Mouse (Mus musculus) forebrain, embryonic 16.5 days (tissue): Measurements from ENCODE around the gene Mogat1. TPM values are rescaled to one million over a fixed set of nuclear protein-coding genes. Genes with fewer than 3 reads are reported as not detected.
"Not testable (repeated sequence)": the region's sequence is repeated elsewhere in the genome, so short reads cannot be mapped to it uniquely, and the experiment has no call there.

Source experiments
- ATAC-seq: fragments of 200-750 bp; cut with Nextera tagmentation; 2 replicates; pipeline ENCODE4 v1.8.0; 2017; ENCODE audit warnings: mild to moderate bottlenecking, moderate library complexity
- H3K27ac ChIP-seq: fragments of 300-500 bp; sonication (generic); 2 replicates; pipeline ENCODE4 v1.5.1; 2014; ENCODE audit warnings: low read length, control low read depth
- H3K27me3 ChIP-seq: fragments of 300-500 bp; sonication (generic); replicated peaks from 2 replicates; pipeline ENCODE4 v1.6.1; 2014; ENCODE audit warnings: low read length; ENCODE audit not compliant: control insufficient read depth, insufficient read depth
- H3K36me3 ChIP-seq: fragments of 300-500 bp; sonication (generic); 2 replicates; pipeline ENCODE4 v1.6.1; 2014; ENCODE audit not compliant: control insufficient read depth, insufficient read depth
- H3K4me1 ChIP-seq: fragments of 300-500 bp; sonication (generic); replicated peaks from 2 replicates; pipeline ENCODE4 v1.6.1; 2014; ENCODE audit warnings: low read length; ENCODE audit not compliant: control insufficient read depth, insufficient read depth
- H3K4me2 ChIP-seq: fragments of 300-500 bp; sonication (generic); 2 replicates; pipeline ENCODE4 v1.6.1; 2014; ENCODE audit warnings: mild to moderate bottlenecking, low read length, control low read depth
- H3K4me3 ChIP-seq: fragments of 300-500 bp; sonication (generic); replicated peaks from 2 replicates; pipeline ENCODE4 v1.5.1; 2014; ENCODE audit warnings: mild to moderate bottlenecking, low read length, control low read depth
- H3K9ac ChIP-seq: fragments of 300-500 bp; sonication (generic); replicated peaks from 2 replicates; pipeline ENCODE4 v1.6.1; 2014; ENCODE audit warnings: low read depth, low read length, control low read depth
- H3K9me3 ChIP-seq: fragments of 300-500 bp; sonication (generic); 2 replicates; pipeline ENCODE4 v1.6.1; 2016; ENCODE audit warnings: low read length; ENCODE audit not compliant: control insufficient read depth
- WGBS: fragments of 180-500 bp; shearing (Covaris S2); extraction: QIAGEN DNeasy Blood & Tissue Kit; methylation state at CpG from one replicate; pipeline ENCODE4 v1.1.7; 2014; 5-methylcytosine and 5-hydroxymethylcytosine counted together
- polyA plus RNA-seq: library from polyadenylated mRNA; unstranded; fragments of >200 nt; fragmentation: Nextera tagmentation; extraction: Ambion mirVana; gene quantifications from 2 replicates; pipeline ENCODE4 v1.2.1, GENCODE M21; 2015

Gene Mogat1
- polyA plus RNA-seq: 0.66 TPM in 1 of 2 replicates, not detected in the other

DNA sequence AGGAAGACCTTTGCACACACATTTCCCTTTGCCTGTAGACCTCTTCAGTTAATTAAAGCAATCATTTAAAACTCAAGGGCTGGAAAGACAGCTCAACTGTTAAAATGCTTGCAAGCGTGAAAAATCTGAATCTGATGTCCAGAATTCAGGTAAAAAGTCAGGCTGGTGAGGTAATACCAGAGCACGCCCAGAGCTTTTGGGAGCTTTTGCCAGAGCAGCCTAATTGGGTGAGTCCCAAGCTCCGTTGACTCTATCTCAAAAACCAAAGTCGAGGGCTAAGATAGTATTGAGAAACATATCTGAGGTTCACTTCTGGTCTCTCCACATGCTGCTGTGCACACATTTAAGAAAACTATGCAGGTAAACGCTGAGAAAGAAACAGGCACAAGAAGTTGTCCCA, at the start of gene Mogat1:
TSS of gene Mogat1 (plus strand) at position 130 of the 400 bp plus-strand sequence.
- H3K4me2 ChIP-seq: peak within 1 kb of the TSS; percentile 56
- H3K9ac ChIP-seq: peak within 1 kb of the TSS; percentile 47
- no peak for ATAC-seq
- H3K27ac ChIP-seq: no peak within 1 kb of the TSS
- H3K36me3 ChIP-seq: no peaks in the 10 kb centered on the region
- H3K9me3 ChIP-seq: no peaks in the 10 kb centered on the region
- WGBS: 49% methylated on average over 5 of the region's 5 CpGs
- no peaks in the 10 kb centered on the region for H3K27me3 ChIP-seq
- H3K4me1 ChIP-seq: peaks cover 3% of the 10 kb centered on the region; the same call in 1 of the 2 replicates
- peak within 1 kb of the TSS; percentile 33 for H3K4me3 ChIP-seq

DNA sequence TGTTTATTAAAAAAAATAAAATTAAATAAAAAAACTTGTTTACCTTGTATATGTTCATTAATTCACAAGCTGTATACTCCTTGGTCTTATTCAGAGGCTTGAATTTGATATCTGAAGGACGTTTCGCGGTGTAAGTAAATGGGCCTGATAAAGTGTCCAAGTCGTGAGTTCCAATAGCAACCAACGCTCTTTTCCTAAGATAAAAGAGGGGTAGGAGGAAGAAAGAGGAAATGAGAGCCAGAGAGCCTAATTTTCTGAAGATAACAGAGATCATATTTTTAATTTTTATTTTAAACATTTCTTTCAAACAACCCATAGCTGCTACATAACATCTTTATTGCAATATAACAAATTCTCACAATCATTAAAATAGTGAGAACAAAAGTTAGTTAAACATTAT, 38.4 kb upstream of the Mogat1 start:
- Histone ChIP-seq H3K27ac (no peak overlapping the region), H3K9me3 (no peaks in the 10 kb centered on the region), H3K4me1 (no peaks in the 10 kb centered on the region), H3K4me3 (no peak overlapping the region), H3K36me3 (peaks cover 24% of the 10 kb centered on the region), H3K9ac (no peak overlapping the region), H3K27me3 (no peaks in the 10 kb centered on the region), H3K4me2 (no peak overlapping the region)
- no peak for ATAC-seq
- 92% methylated on average over 5 of the region's 5 CpGs for WGBS

DNA sequence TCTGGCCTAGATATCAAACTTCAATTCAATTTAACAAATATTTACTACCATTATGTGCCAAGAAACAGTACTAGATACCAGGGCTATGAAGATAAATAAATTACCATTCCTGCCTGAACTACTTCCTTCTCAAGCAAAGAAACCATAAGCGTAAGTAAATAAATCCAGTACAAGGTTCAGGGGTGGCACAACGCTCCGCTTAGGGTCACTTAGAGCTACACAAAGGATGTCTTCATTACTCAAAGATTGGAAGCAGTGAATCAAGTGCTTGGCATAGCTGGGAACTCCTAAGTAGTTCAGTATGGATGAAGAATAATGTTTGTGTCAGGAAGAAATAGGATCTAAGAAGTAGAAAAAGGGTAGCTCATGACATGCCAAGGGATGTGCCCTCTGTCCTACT, 27.4 kb upstream of the Mogat1 start:
- peaks cover 11% of the 10 kb centered on the region for H3K4me1 ChIP-seq
- H3K27me3 ChIP-seq: no peaks in the 10 kb centered on the region
- H3K9ac ChIP-seq: no peak overlapping the region
- H3K9me3 ChIP-seq: no peaks in the 10 kb centered on the region
- H3K36me3 ChIP-seq: no peaks in the 10 kb centered on the region
- H3K27ac ChIP-seq: no peak overlapping the region
- 94% methylated on average over 3 of the region's 3 CpGs for WGBS
- no peak overlapping the region for H3K4me2 ChIP-seq
- ATAC-seq: no peak
- H3K4me3 ChIP-seq: no peak overlapping the region

DNA sequence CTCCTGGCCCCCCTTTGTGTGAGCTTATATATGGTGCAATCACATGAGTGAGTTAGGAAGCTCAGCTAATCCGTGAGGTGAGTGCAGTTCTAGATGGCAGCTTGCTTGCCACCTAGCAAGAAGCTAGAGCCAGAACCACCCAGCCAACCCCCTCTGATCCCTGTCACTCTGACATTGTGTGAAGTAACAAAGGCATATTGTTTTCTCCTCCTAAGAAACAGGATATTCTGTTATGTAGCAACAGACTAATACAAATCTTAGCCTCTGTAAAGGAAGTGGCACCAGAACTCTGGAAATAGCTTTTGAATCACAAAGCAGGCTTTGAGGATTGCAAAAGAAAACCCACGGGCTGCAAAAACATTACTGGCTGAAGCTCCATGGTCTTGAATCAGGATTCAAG, 26.4 kb upstream of the Mogat1 start:
- Histone ChIP-seq H3K4me3 (no peak overlapping the region), H3K9ac (no peak overlapping the region), H3K27me3 (no peaks in the 10 kb centered on the region), H3K27ac (no peak overlapping the region), H3K4me1 (peaks cover 11% of the 10 kb centered on the region), H3K36me3 (no peaks in the 10 kb centered on the region), H3K4me2 (no peak overlapping the region), H3K9me3 (no peaks in the 10 kb centered on the region)
- 29% methylated on average over 2 of the region's 2 CpGs for whole genome bisulfite sequencing
- ATAC-seq: no peak

DNA sequence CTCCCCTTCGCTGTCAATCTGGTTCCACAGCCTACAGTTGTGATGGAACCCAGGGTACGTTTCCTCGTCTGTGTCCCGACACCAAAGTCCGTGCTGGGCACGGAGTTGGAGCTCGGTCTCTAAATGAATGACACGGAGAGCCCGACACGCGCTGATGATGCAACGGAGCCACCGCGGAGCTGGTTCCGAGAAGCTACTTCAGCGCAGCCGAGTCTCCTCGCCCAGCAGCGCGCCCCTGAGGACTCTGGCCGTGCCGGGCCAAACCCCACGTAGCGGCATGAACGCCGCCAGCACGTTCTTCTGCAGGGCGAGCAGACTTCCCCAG, 22.4 kb upstream of the Mogat1 start:
- no peak; the same call in 1 of the 2 replicates for ATAC-seq
- H3K9ac ChIP-seq: peak overlapping the region; percentile 78
- under 1% methylated on average over 28 of the region's 28 CpGs for WGBS

DNA sequence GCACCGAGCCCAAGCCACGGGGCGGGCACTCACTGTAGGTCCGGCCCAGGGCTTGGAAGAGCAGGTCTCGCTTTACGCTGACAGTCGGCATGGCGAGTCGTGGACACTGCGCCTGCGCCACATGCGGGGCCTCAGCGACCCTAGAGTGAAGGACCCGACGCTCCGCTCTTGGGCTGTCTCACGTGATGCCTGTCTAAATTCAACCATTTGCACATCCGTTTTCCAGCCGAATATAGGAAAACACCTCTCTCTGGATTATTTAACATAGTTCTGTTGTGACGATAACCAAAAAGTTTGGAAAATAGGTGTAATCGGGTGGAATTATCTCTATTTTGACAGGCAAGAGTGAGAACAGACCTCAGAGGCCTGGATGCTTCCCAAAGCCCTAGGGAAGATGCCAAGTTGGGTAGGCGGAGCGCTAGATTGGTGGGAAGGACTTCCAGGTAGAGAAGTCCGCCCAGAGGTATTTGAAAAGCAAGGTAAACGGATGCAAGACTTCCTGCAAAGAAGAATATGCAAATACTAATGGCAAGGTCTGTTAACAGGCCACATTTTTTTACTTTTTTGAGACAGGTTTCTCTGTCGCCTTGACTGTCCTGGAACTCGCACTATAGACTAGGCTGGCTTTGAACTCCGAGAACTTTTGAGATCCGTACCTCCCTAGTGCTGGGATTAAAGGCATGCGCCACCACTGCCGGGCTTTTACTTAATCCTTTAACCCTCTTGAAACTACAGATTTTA, 21.9 kb upstream of the Mogat1 start, which contains the start of gene Farsb:
TSS of gene Farsb (minus strand) at position 146 of the 741 bp plus-strand sequence.
- Histone ChIP-seq H3K27me3 (no peaks in the 10 kb centered on the region), H3K9ac (peak within 1 kb of the TSS; percentile 78), H3K27ac (peak within 1 kb of the TSS; percentile 68), H3K4me3 (peak within 1 kb of the TSS; percentile 86), H3K4me2 (peak within 1 kb of the TSS; percentile 88), H3K9me3 (no peaks in the 10 kb centered on the region), H3K4me1 (peaks cover 11% of the 10 kb centered on the region), H3K36me3 (no peaks in the 10 kb centered on the region)
- under 1% methylated on average over 31 of the region's 31 CpGs for WGBS
- ATAC-seq: peak; percentile 97

More for the DNA sequence above, 22.4 kb upstream of the Mogat1 start:
- H3K4me2 ChIP-seq: peak overlapping the region; percentile 88
- no peaks in the 10 kb centered on the region for H3K9me3 ChIP-seq
- H3K27me3 ChIP-seq: no peaks in the 10 kb centered on the region
- H3K4me1 ChIP-seq: peaks cover 11% of the 10 kb centered on the region
- peak overlapping the region; percentile 86 for H3K4me3 ChIP-seq
- H3K36me3 ChIP-seq: no peaks in the 10 kb centered on the region
- no peak overlapping the region; the same call in 1 of the 2 replicates for H3K27ac ChIP-seq

DNA sequence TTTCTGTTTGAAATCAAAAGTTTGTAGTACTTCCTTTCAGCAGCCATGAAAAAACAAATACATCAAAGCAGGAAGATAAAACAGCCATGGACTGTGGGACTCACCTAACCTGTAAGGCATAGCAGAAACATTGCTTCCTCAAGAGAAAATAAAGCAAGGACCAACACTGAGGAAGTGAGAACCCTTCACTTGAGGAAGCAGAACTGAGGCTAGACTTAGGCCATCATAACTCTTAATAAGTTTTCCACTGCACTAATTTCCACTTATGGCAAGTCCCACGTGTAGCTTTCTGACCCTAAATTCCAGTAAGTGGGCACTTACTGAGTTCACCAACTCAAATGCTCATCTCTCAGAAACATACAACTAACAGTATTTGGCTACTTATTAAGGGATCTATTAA, 20.6 kb upstream of the Mogat1 start:
- H3K9me3 ChIP-seq: no peaks in the 10 kb centered on the region
- no peak overlapping the region for H3K4me2 ChIP-seq
- no peak overlapping the region for H3K4me3 ChIP-seq
- peaks cover 11% of the 10 kb centered on the region for H3K4me1 ChIP-seq
- H3K9ac ChIP-seq: no peak overlapping the region
- no peak overlapping the region for H3K27ac ChIP-seq
- H3K36me3 ChIP-seq: no peaks in the 10 kb centered on the region
- no peaks in the 10 kb centered on the region for H3K27me3 ChIP-seq
- 71% methylated on average over 1 of the region's 1 CpGs for WGBS
- ATAC-seq: no peak

DNA sequence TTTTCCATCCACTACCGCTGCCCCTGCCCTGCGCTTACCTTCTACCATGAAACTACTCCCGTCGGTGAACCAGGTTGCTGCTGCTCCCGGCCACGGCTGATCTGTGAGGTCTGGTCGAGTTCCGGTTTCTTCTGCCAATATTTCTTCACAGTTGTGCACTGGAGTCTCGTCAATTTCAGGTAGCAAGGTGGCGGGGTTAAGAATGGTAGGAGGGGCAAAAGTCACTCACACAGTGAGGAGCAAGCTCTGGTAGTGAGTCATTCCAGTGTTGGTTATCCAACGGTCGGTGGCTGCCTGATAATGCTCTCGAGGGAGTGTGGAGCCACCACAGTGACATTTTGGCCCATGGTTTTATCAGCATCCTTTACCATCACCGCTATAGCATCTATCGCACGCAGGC, 9.8 kb upstream of the Mogat1 start:
- Histone ChIP-seq H3K4me1 (no peaks in the 10 kb centered on the region), H3K4me3 (no peak overlapping the region), H3K27ac (no peak overlapping the region), H3K9ac (no peak overlapping the region), H3K36me3 (no peaks in the 10 kb centered on the region), H3K9me3 (no peaks in the 10 kb centered on the region), H3K4me2 (no peak overlapping the region), H3K27me3 (no peaks in the 10 kb centered on the region)
- no peak for ATAC-seq
- 93% methylated on average over 16 of the region's 16 CpGs for WGBS

DNA sequence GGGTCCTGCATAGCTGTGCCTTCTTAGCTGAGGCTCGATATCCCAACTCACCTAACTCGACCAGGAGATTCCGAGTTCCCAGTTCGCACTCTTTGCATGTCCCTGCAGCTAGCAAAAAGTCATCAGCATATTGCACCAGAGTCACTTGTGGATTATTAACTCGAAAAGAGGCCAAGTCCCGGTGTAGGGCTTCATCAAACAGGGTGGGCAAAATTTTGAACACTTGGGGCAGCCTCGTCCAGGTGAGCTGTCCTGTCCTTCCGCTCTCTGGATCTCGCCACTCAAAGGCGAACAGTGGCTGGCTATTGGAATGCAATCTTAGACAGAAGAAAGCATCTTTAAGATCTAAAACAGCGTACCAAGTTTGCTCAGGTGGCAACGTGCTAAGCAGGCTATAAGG, 8.9 kb upstream of the Mogat1 start:
- not testable (repeated sequence) for H3K4me3 ChIP-seq, H3K36me3 ChIP-seq, H3K4me2 ChIP-seq, H3K9me3 ChIP-seq, H3K27me3 ChIP-seq, ATAC-seq, H3K9ac ChIP-seq, H3K27ac ChIP-seq, H3K4me1 ChIP-seq
- 92% methylated on average over 12 of the region's 12 CpGs for WGBS
